Mouse (Mus musculus) forebrain, embryonic 16.5 days (tissue): ENCODE results near the gene Scap. TPM values are rescaled to one million over a fixed set of nuclear protein-coding genes. Genes with fewer than 3 reads are reported as not detected.
A peak's percentile ranks its signal among the peaks of the same experiment; 100 is the strongest.
"Not testable (repeated sequence)": the region's sequence is repeated elsewhere in the genome, so short reads cannot be mapped to it uniquely, and the experiment has no call there.

Source experiments
- ATAC-seq: fragments of 200-750 bp; cut with Nextera tagmentation; 2 replicates; pipeline ENCODE4 v1.8.0; 2017; ENCODE audit warnings: mild to moderate bottlenecking, moderate library complexity
- H3K27ac ChIP-seq: fragments of 300-500 bp; sonication (generic); 2 replicates; pipeline ENCODE4 v1.5.1; 2014; ENCODE audit warnings: low read length, control low read depth
- H3K27me3 ChIP-seq: fragments of 300-500 bp; sonication (generic); replicated peaks from 2 replicates; pipeline ENCODE4 v1.6.1; 2014; ENCODE audit warnings: low read length; ENCODE audit not compliant: control insufficient read depth, insufficient read depth
- H3K36me3 ChIP-seq: fragments of 300-500 bp; sonication (generic); 2 replicates; pipeline ENCODE4 v1.6.1; 2014; ENCODE audit not compliant: control insufficient read depth, insufficient read depth
- H3K4me1 ChIP-seq: fragments of 300-500 bp; sonication (generic); replicated peaks from 2 replicates; pipeline ENCODE4 v1.6.1; 2014; ENCODE audit warnings: low read length; ENCODE audit not compliant: control insufficient read depth, insufficient read depth
- H3K4me2 ChIP-seq: fragments of 300-500 bp; sonication (generic); 2 replicates; pipeline ENCODE4 v1.6.1; 2014; ENCODE audit warnings: mild to moderate bottlenecking, low read length, control low read depth
- H3K4me3 ChIP-seq: fragments of 300-500 bp; sonication (generic); replicated peaks from 2 replicates; pipeline ENCODE4 v1.5.1; 2014; ENCODE audit warnings: mild to moderate bottlenecking, low read length, control low read depth
- H3K9ac ChIP-seq: fragments of 300-500 bp; sonication (generic); replicated peaks from 2 replicates; pipeline ENCODE4 v1.6.1; 2014; ENCODE audit warnings: low read depth, low read length, control low read depth
- H3K9me3 ChIP-seq: fragments of 300-500 bp; sonication (generic); 2 replicates; pipeline ENCODE4 v1.6.1; 2016; ENCODE audit warnings: low read length; ENCODE audit not compliant: control insufficient read depth
- WGBS: fragments of 180-500 bp; shearing (Covaris S2); extraction: QIAGEN DNeasy Blood & Tissue Kit; methylation state at CpG from one replicate; pipeline ENCODE4 v1.1.7; 2014; 5-methylcytosine and 5-hydroxymethylcytosine counted together
- polyA plus RNA-seq: library from polyadenylated mRNA; unstranded; fragments of >200 nt; fragmentation: Nextera tagmentation; extraction: Ambion mirVana; gene quantifications from 2 replicates; pipeline ENCODE4 v1.2.1, GENCODE M21; 2015

Gene Scap
- polyA plus RNA-seq, 1 experiment from 2014 or later: 51.1 TPM

GRCm38 (mm10) chr9:110388011-110388410, 54.9 kb downstream of the Scap start:
- Histone ChIP-seq H3K9ac (no peak overlapping the region), H3K36me3 (peaks cover 53% of the 10 kb centered on the region), H3K9me3 (no peaks in the 10 kb centered on the region), H3K4me1 (no peaks in the 10 kb centered on the region), H3K4me3 (no peak overlapping the region), H3K4me2 (no peak overlapping the region), H3K27me3 (no peaks in the 10 kb centered on the region), H3K27ac (no peak overlapping the region)
- no peak for ATAC-seq
- WGBS: 93% methylated on average over 7 of the region's 7 CpGs

GRCm38 (mm10) chr9:110390843-110391242, 57.8 kb downstream of the Scap start:
- no peak overlapping the region for H3K4me2 ChIP-seq
- H3K27ac ChIP-seq: no peak overlapping the region
- H3K4me1 ChIP-seq: no peaks in the 10 kb centered on the region
- H3K27me3 ChIP-seq: no peaks in the 10 kb centered on the region
- no peaks in the 10 kb centered on the region for H3K9me3 ChIP-seq
- peaks cover 45% of the 10 kb centered on the region for H3K36me3 ChIP-seq
- H3K4me3 ChIP-seq: no peak overlapping the region
- ATAC-seq: no peak
- WGBS: 95% methylated on average over 3 of the region's 3 CpGs
- H3K9ac ChIP-seq: no peak overlapping the region

- WGBS: 82% methylated on average over 4 of the region's 4 CpGs
- Histone ChIP-seq H3K4me1 (no peaks in the 10 kb centered on the region), H3K4me3 (no peak overlapping the region), H3K27ac (no peak overlapping the region), H3K36me3 (peaks cover 28% of the 10 kb centered on the region), H3K27me3 (no peaks in the 10 kb centered on the region), H3K4me2 (no peak overlapping the region), H3K9me3 (no peaks in the 10 kb centered on the region), H3K9ac (no peak overlapping the region)
- no peak for ATAC-seq
Measured at GRCm38 (mm10) chr9:110393295-110393694, 60.2 kb downstream of the Scap start.

- no peaks in the 10 kb centered on the region; the same call in 1 of the 2 replicates for H3K4me1 ChIP-seq
- no peak overlapping the region for H3K4me3 ChIP-seq
- H3K27ac ChIP-seq: no peak overlapping the region
- no peak overlapping the region for H3K4me2 ChIP-seq
- H3K36me3 ChIP-seq: no peaks in the 10 kb centered on the region
- no peaks in the 10 kb centered on the region for H3K9me3 ChIP-seq
- no peak overlapping the region for H3K9ac ChIP-seq
- no peaks in the 10 kb centered on the region for H3K27me3 ChIP-seq
- ATAC-seq: no peak
- 86% methylated on average over 5 of the region's 5 CpGs for WGBS
Measured at GRCm38 (mm10) chr9:110400650-110401049, 67.6 kb downstream of the Scap start.

GRCm38 (mm10) chr9:110402731-110403130, 69.6 kb downstream of the Scap start:
- ATAC-seq: no peak
- 100% methylated on average over 2 of the region's 2 CpGs for WGBS

GRCm38 (mm10) chr9:110403240-110403639, 70.2 kb downstream of the Scap start:
- not testable (repeated sequence) for H3K27ac ChIP-seq, H3K9me3 ChIP-seq, H3K9ac ChIP-seq, ATAC-seq, H3K4me2 ChIP-seq, H3K4me3 ChIP-seq, H3K27me3 ChIP-seq, H3K36me3 ChIP-seq
- 87% methylated on average over 4 of the region's 4 CpGs for WGBS
- H3K4me1 ChIP-seq: peaks cover 14% of the 10 kb centered on the region

More at GRCm38 (mm10) chr9:110402731-110403130, 69.6 kb downstream of the Scap start:
- Histone ChIP-seq H3K27ac (no peak overlapping the region), H3K4me3 (no peak overlapping the region), H3K4me2 (no peak overlapping the region), H3K4me1 (peaks cover 14% of the 10 kb centered on the region), H3K36me3 (no peaks in the 10 kb centered on the region), H3K9ac (no peak overlapping the region), H3K9me3 (no peaks in the 10 kb centered on the region), H3K27me3 (no peaks in the 10 kb centered on the region)

- Histone ChIP-seq H3K27me3 (no peaks in the 10 kb centered on the region), H3K9ac (peak overlapping the region; percentile 85), H3K4me3 (peak overlapping the region; percentile 77), H3K4me1 (peaks cover 16% of the 10 kb centered on the region), H3K36me3 (no peaks in the 10 kb centered on the region), H3K27ac (peak overlapping the region; percentile 62; the same call in 1 of the 2 replicates), H3K4me2 (peak overlapping the region; percentile 78), H3K9me3 (no peaks in the 10 kb centered on the region)
- ATAC-seq: peak; percentile 65; the same call in 1 of the 2 replicates
- WGBS: under 1% methylated on average over 41 of the region's 41 CpGs
Measured at GRCm38 (mm10) chr9:110407311-110408098, 74.4 kb downstream of the Scap start.

- Histone ChIP-seq H3K9ac (peak within 1 kb of the TSS; percentile 85), H3K4me1 (peaks cover 16% of the 10 kb centered on the region), H3K9me3 (no peaks in the 10 kb centered on the region), H3K27me3 (no peaks in the 10 kb centered on the region), H3K27ac (peak within 1 kb of the TSS; percentile 86), H3K36me3 (no peaks in the 10 kb centered on the region), H3K4me3 (peak within 1 kb of the TSS; percentile 77), H3K4me2 (peak within 1 kb of the TSS; percentile 78)
- peak; percentile 96 for ATAC-seq
- under 1% methylated on average over 39 of the region's 39 CpGs for WGBS
Measured at GRCm38 (mm10) chr9:110408099-110408773, 75.1 kb downstream of the Scap start, which contains the start of gene Ptpn23. TSS of gene Ptpn23 (minus strand) at chr9:110408213.
